Mouse (Mus musculus) spleen, embryonic (tissue): Measurements from ENCODE around the gene Stim1.

Experiments used
- CTCF ChIA-PET: fragments of 350-600 bp; sonication (Branson Sonifier 250); formaldehyde crosslinking; loops from one replicate; lab custom pipeline; 2022; lab: Charles Lee

The Stim1 gene

GRCm38 (mm10) chr7:102267601-102268394, at the start of gene Stim1:
Gene Stim1, plus strand, starts transcription at chr7:102267806.
- CTCF ChIA-PET, result interaction anchor here (0.7 to 1.3 kb wide), 2 partner anchors 18 to 23 kb away, joined by 3 read pairs; no protein-coding TSS in a partner anchor

GRCm38 (mm10) chr7:102221899-102222298, 45.7 kb upstream of the Stim1 start:
- CTCF ChIA-PET, result interaction anchor here (0.7 kb wide), 1 partner anchor 28 kb away, joined by 7 read pairs; no protein-coding TSS in a partner anchor

GRCm38 (mm10) chr7:102222336-102222735, 45.3 kb upstream of the Stim1 start:
- CTCF ChIA-PET, result no interaction called here

- CTCF ChIA-PET, result interaction anchor here (0.6 kb wide), 1 partner anchor 26 kb away, joined by 3 read pairs; no protein-coding TSS in a partner anchor
Measured at GRCm38 (mm10) chr7:102222830-102223556, 44.6 kb upstream of the Stim1 start.

- CTCF ChIA-PET, result interaction anchor here (0.6 to 0.7 kb wide), 2 partner anchors 26 to 181 kb away, joined by 3 to 6 read pairs; no protein-coding TSS in a partner anchor
Measured at GRCm38 (mm10) chr7:102223883-102224738, 43.5 kb upstream of the Stim1 start.

- CTCF ChIA-PET, result no interaction called here
Measured at GRCm38 (mm10) chr7:102226051-102226450, 41.6 kb upstream of the Stim1 start.

- CTCF ChIA-PET, result no interaction called here
Measured at GRCm38 (mm10) chr7:102228049-102228670, 39.4 kb upstream of the Stim1 start.

GRCm38 (mm10) chr7:102229814-102230213, 37.8 kb upstream of the Stim1 start:
- CTCF ChIA-PET, result no interaction called here

- CTCF ChIA-PET, result no interaction called here
Measured at GRCm38 (mm10) chr7:102233059-102233458, 34.5 kb upstream of the Stim1 start.

- CTCF ChIA-PET, result no interaction called here
Measured at GRCm38 (mm10) chr7:102238686-102239286, 28.8 kb upstream of the Stim1 start.

GRCm38 (mm10) chr7:102239591-102239990, 28.0 kb upstream of the Stim1 start:
- CTCF ChIA-PET, result no interaction called here

- CTCF ChIA-PET, result no interaction called here
Measured at GRCm38 (mm10) chr7:102242371-102242770, 25.2 kb upstream of the Stim1 start.

GRCm38 (mm10) chr7:102242917-102243316, 24.7 kb upstream of the Stim1 start:
- CTCF ChIA-PET, result no interaction called here

- CTCF ChIA-PET, result no interaction called here
Measured at GRCm38 (mm10) chr7:102243870-102244269, 23.7 kb upstream of the Stim1 start.

- CTCF ChIA-PET, result no interaction called here
Measured at GRCm38 (mm10) chr7:102244782-102245535, 22.6 kb upstream of the Stim1 start.

- CTCF ChIA-PET, result no interaction called here
Measured at GRCm38 (mm10) chr7:102245775-102246174, 21.8 kb upstream of the Stim1 start.

GRCm38 (mm10) chr7:102246265-102246664, 21.3 kb upstream of the Stim1 start:
- CTCF ChIA-PET, result no interaction called here

GRCm38 (mm10) chr7:102246956-102247797, 20.4 kb upstream of the Stim1 start:
- CTCF ChIA-PET, result interaction anchor here (0.7 kb wide), 1 partner anchor 212 kb away, joined by 3 read pairs; no protein-coding TSS in a partner anchor
